Comparison of ENCODE assay signal across 1 mouse cellular context in the genomic region with DNA sequence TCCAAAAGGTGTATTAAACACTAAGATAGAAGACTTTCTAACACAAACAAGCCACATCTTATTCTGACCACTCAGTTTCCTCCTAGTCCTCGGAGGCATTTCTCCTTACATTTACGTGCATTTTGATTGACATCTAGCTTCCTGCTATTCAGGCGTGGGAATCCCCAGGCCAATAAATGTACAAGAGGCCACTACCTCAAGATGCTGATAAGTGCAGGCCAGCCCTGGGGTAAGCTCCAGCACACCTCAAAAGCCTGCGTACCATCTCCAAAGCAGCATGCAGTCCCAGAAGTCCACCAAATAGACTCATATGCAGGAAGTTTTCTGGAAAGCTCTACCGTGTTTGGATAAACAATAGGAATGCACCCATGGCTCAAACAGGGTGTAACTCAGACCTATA.
TF ChIP-seq lines count a peak whose summit lies in the region.

No protein-coding gene starts in this region.

TF ChIP-seq in CH12.LX, 34 proteins besides CTCF, POLR2A, EP300 and RAD21:
- TF ChIP-seq BHLHE40 (IDR thresholded peaks at IDR 0.05; ENCODE audit: low read depth, low read length) (no peak), USF1 (IDR thresholded peaks at IDR 0.05; ENCODE audit: low read depth, low read length) (no peak), JUND (conservative IDR thresholded peaks at IDR 0.05; ENCODE audit: low read depth, low read length) (no peak), TCF12 (IDR thresholded peaks at IDR 0.05; ENCODE audit: low read depth, low read length) (no peak), PAX5 (IDR thresholded peaks at IDR 0.05; ENCODE audit: low read length) (no peak), USF2 (conservative IDR thresholded peaks at IDR 0.05; ENCODE audit: low read depth, low read length) (no peak)
